Mouse (Mus musculus): ENCODE data around the gene Sh2b3. TPM values are rescaled to one million over a fixed set of nuclear protein-coding genes. Genes with fewer than 3 reads are reported as not detected.

Gene Sh2b3
- total and polyA plus RNA-seq, 2 experiments from 2014 or later = 6.6 to 24.7 TPM

GRCm38 (mm10) chr5:121808202-121808601, 29.2 kb downstream of the Sh2b3 start:
- no peak overlapping the region for H3K4me3 ChIP-seq (ENCODE audit: low read length)
- 95% methylated on average over 2 of the region's 2 CpGs for WGBS
- no peak overlapping the region for H3K27ac ChIP-seq
- no peaks in the 10 kb centered on the region for H3K4me1 ChIP-seq (ENCODE audit: insufficient read depth, low read length)
- H3K27me3 ChIP-seq (ENCODE audit: insufficient read depth, low read length) = no peaks in the 10 kb centered on the region
- ATAC-seq = no peak
- no peak overlapping the region for H3K4me2 ChIP-seq (ENCODE audit: low read depth, low read length)
- H3K9ac ChIP-seq (replicated peaks; ENCODE audit: low read length) = no peak overlapping the region
- no peaks in the 10 kb centered on the region for H3K9me3 ChIP-seq (ENCODE audit: low read length)
- no peak for DNase-seq (ENCODE audit: low spot score)
- H3K36me3 ChIP-seq (ENCODE audit: insufficient read depth, low read length) = peaks cover 38% of the 10 kb centered on the region
- no peak for TF ChIP-seq CTCF (IDR thresholded peaks at IDR 0.05; ENCODE audit: low read depth)

DNA sequence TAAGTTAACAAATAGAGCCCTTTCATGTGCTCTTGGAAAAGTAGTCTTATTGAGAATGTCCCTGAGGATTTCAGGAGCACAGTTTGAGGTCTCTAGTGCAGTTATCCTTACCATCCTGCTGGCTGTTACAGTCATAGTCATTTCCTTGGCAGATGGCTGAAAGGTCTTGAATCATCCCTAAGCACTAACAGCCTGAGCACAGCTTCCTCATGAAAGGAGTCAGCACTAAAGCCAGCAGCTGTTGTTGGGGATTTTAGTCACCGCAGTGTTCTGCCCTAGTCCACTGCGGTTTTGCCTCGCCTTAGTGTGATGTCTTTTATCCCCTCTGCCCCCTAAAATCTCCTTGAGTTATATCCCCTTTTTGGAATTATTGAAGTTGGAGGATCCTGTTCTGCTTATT, 30.3 kb downstream of the Sh2b3 start:
- DNase-seq (ENCODE audit: low spot score) = peak; percentile 40

DNA sequence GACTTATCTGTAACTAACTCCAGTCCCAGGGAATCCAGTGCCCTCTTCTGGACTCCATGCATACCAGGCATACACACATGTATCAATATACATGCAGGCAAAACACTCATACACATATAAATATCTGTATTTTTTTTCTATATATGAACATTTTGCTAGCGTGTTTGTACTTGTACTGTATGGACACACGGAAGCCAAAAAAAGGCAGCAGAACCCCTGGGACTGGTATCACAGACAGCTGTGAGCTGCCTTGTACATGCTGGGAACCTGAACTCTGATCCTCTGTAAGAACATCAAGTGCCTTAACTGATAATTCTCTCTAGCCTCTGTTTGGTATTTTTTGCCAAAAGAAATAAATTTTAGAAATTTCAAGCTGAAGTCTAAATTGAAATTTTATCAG, 39.0 kb downstream of the Sh2b3 start:
- H3K4me2 ChIP-seq (ENCODE audit: low read depth, low read length) = no peak overlapping the region
- no peaks in the 10 kb centered on the region for H3K9me3 ChIP-seq (ENCODE audit: low read length)
- peaks cover 58% of the 10 kb centered on the region for H3K36me3 ChIP-seq (ENCODE audit: insufficient read depth, low read length)
- ATAC-seq (no peak), DNase-seq (ENCODE audit: low spot score) (no peak)
- TF ChIP-seq CTCF (IDR thresholded peaks at IDR 0.05; ENCODE audit: low read depth) = no peak
- H3K4me1 ChIP-seq (ENCODE audit: insufficient read depth, low read length) = no peaks in the 10 kb centered on the region
- H3K9ac ChIP-seq (replicated peaks; ENCODE audit: low read length) = no peak overlapping the region
- 92% methylated on average over 2 of the region's 2 CpGs for WGBS
- H3K27ac ChIP-seq = no peak overlapping the region
- no peaks in the 10 kb centered on the region for H3K27me3 ChIP-seq (ENCODE audit: insufficient read depth, low read length)
- H3K4me3 ChIP-seq (ENCODE audit: low read length) = no peak overlapping the region

More for the DNA sequence above, 30.3 kb downstream of the Sh2b3 start:
- Histone ChIP-seq H3K4me3 (ENCODE audit: low read length) (no peak overlapping the region), H3K36me3 (ENCODE audit: insufficient read depth, low read length) (peaks cover 35% of the 10 kb centered on the region), H3K27ac (no peak overlapping the region; the same call in 1 of the 2 replicates), H3K9ac (replicated peaks; ENCODE audit: low read length) (no peak overlapping the region), H3K9me3 (ENCODE audit: low read length) (no peaks in the 10 kb centered on the region), H3K4me1 (ENCODE audit: insufficient read depth, low read length) (no peaks in the 10 kb centered on the region), H3K27me3 (ENCODE audit: insufficient read depth, low read length) (no peaks in the 10 kb centered on the region), H3K4me2 (ENCODE audit: low read depth, low read length) (no peak overlapping the region)
- TF ChIP-seq CTCF (IDR thresholded peaks at IDR 0.05; ENCODE audit: low read depth) = no peak
- WGBS = 60% methylated on average over 3 of the region's 3 CpGs
- ATAC-seq = no peak

DNA sequence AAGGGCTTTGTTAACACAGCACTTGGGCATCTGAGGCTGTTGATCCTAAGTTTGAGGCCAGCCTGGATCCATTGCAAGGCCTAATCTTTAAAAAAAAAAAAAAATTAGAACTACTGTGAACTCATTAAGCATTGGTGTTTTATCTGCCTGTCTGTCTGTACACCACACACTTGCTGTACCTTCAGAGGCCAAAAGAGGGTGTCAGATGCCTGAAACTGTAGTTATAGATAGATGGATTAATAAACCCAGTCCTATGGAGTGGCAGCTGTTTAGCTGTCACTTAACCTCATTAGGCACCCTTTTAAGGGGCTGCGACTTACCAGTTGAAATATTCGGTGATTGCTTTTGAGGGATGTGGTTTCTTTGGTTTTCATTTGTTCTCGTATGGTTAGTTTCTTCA, 41.6 kb downstream of the Sh2b3 start:
- TF ChIP-seq CTCF (IDR thresholded peaks at IDR 0.05; ENCODE audit: low read depth) = peak; percentile 46
- 83% methylated on average over 3 of the region's 3 CpGs for WGBS
- H3K9ac ChIP-seq (replicated peaks; ENCODE audit: low read length) = no peak overlapping the region
- no peak overlapping the region for H3K4me3 ChIP-seq (ENCODE audit: low read length)
- no peaks in the 10 kb centered on the region for H3K27me3 ChIP-seq (ENCODE audit: insufficient read depth, low read length)
- no peaks in the 10 kb centered on the region for H3K9me3 ChIP-seq (ENCODE audit: low read length)
- H3K27ac ChIP-seq = no peak overlapping the region
- no peaks in the 10 kb centered on the region for H3K4me1 ChIP-seq (ENCODE audit: insufficient read depth, low read length)
- H3K36me3 ChIP-seq (ENCODE audit: insufficient read depth, low read length) = peaks cover 44% of the 10 kb centered on the region
- no peak overlapping the region for H3K4me2 ChIP-seq (ENCODE audit: low read depth, low read length)
- ATAC-seq (no peak), DNase-seq (ENCODE audit: low spot score) (peak; percentile 33)

GRCm38 (mm10) chr5:121791026-121791425, 46.4 kb downstream of the Sh2b3 start:
- no peak overlapping the region for H3K4me3 ChIP-seq (ENCODE audit: low read length)
- H3K9me3 ChIP-seq (ENCODE audit: low read length) = no peaks in the 10 kb centered on the region
- TF ChIP-seq CTCF (IDR thresholded peaks at IDR 0.05; ENCODE audit: low read depth) = peak; percentile 33
- H3K9ac ChIP-seq (replicated peaks; ENCODE audit: low read length) = no peak overlapping the region
- no peak for DNase-seq (ENCODE audit: low spot score)
- H3K4me2 ChIP-seq (ENCODE audit: low read depth, low read length) = no peak overlapping the region
- peaks cover 28% of the 10 kb centered on the region for H3K36me3 ChIP-seq (ENCODE audit: insufficient read depth, low read length)
- no peaks in the 10 kb centered on the region for H3K27me3 ChIP-seq (ENCODE audit: insufficient read depth, low read length)
- no peak overlapping the region for H3K27ac ChIP-seq
- WGBS = 82% methylated on average over 5 of the region's 5 CpGs
- H3K4me1 ChIP-seq (ENCODE audit: insufficient read depth, low read length) = no peaks in the 10 kb centered on the region
- no peak for ATAC-seq

GRCm38 (mm10) chr5:121783862-121784500, 53.5 kb downstream of the Sh2b3 start:
- no peak overlapping the region for H3K9ac ChIP-seq (replicated peaks; ENCODE audit: low read length)
- ATAC-seq (peak; percentile 64), DNase-seq (ENCODE audit: low spot score) (peak; percentile 81)
- no peak overlapping the region for H3K4me2 ChIP-seq (ENCODE audit: low read depth, low read length)
- 37% methylated on average over 10 of the region's 10 CpGs for WGBS
- H3K9me3 ChIP-seq (ENCODE audit: low read length) = no peaks in the 10 kb centered on the region
- H3K27me3 ChIP-seq (ENCODE audit: insufficient read depth, low read length) = no peaks in the 10 kb centered on the region
- peaks cover 24% of the 10 kb centered on the region for H3K36me3 ChIP-seq (ENCODE audit: insufficient read depth, low read length)
- peak; percentile 56 for TF ChIP-seq CTCF (IDR thresholded peaks at IDR 0.05; ENCODE audit: low read depth)
- H3K4me1 ChIP-seq (ENCODE audit: insufficient read depth, low read length) = peaks cover 6% of the 10 kb centered on the region; the same call in 1 of the 2 replicates
- peak overlapping the region; percentile 51; the same call in 1 of the 2 replicates for H3K27ac ChIP-seq
- no peak overlapping the region for H3K4me3 ChIP-seq (ENCODE audit: low read length)

DNA sequence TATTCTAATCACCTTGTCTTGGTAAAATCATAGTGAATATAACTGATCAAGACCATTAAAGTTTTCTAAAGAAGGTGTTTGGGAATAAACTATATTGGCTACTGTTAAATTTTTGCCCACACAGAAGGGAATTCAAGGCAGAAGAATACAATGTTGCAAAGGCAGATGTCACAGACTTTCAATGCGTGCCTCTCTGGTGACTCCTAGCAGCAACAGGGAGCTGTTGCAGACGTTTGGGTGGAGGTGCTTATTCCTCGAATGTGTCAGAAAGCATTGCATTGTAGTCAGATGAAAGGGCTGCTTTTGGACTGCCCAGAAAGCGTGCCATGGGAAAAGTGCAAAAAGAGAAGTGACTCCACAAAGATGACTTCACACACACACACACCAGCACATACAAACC, 55.0 kb downstream of the Sh2b3 start:
- 30% methylated on average over 4 of the region's 4 CpGs for WGBS
- no peak for ATAC-seq
- no peaks in the 10 kb centered on the region for H3K27me3 ChIP-seq (ENCODE audit: insufficient read depth, low read length)
- peak; percentile 56 for TF ChIP-seq CTCF (IDR thresholded peaks at IDR 0.05; ENCODE audit: low read depth)
- no peak overlapping the region for H3K4me3 ChIP-seq (ENCODE audit: low read length)
- no peaks in the 10 kb centered on the region for H3K9me3 ChIP-seq (ENCODE audit: low read length)
- H3K9ac ChIP-seq (replicated peaks; ENCODE audit: low read length) = no peak overlapping the region
- peaks cover 29% of the 10 kb centered on the region for H3K36me3 ChIP-seq (ENCODE audit: insufficient read depth, low read length)
- no peak overlapping the region for H3K27ac ChIP-seq
- H3K4me1 ChIP-seq (ENCODE audit: insufficient read depth, low read length) = peaks cover 6% of the 10 kb centered on the region; the same call in 1 of the 2 replicates
- no peak overlapping the region for H3K4me2 ChIP-seq (ENCODE audit: low read depth, low read length)
- peak; percentile 50 for DNase-seq (ENCODE audit: low spot score)

All from hindbrain, postnatal 0 days (tissue).